Mouse (Mus musculus): ENCODE results near the gene Olfr693. TPM values are rescaled to one million over a fixed set of nuclear protein-coding genes. Genes with fewer than 3 reads are reported as not detected.
"Not testable (repeated sequence)": the region's sequence is repeated elsewhere in the genome, so short reads cannot be mapped to it uniquely, and the experiment has no call there.

Olfr693 gene
- total RNA-seq (2015; ENCODE audit: low replicate concordance): not detected in 2 replicates
- 0.14 TPM in 1 of 2 replicates, not detected in the other for total RNA-seq (2017; ENCODE audit: low replicate concordance)

- ATAC-seq (replicated peaks; ENCODE audit: low FRiP score, poor library complexity, severe bottlenecking): no peak
Observed at GRCm38 (mm10) chr7:106680484-106680883, at the start of gene Olfr693. Olfr693 (minus strand) TSS chr7:106680584.

- ATAC-seq (replicated peaks; ENCODE audit: low FRiP score, poor library complexity, severe bottlenecking): not testable (repeated sequence)
Observed at GRCm38 (mm10) chr7:106725654-106726053, 45.3 kb upstream of the Olfr693 start.

GRCm38 (mm10) chr7:106716296-106716695 lies 35.9 kb upstream of the Olfr693 start, which contains the start of gene Olfr695:
Olfr695 (minus strand) TSS chr7:106716396.
- ATAC-seq (replicated peaks; ENCODE audit: low FRiP score, poor library complexity, severe bottlenecking): no peak

GRCm38 (mm10) chr7:106711463-106711862 lies 31.1 kb upstream of the Olfr693 start:
- no peak for ATAC-seq (replicated peaks; ENCODE audit: low FRiP score, poor library complexity, severe bottlenecking)

- not testable (repeated sequence) for ATAC-seq (replicated peaks; ENCODE audit: low FRiP score, poor library complexity, severe bottlenecking)
Observed at GRCm38 (mm10) chr7:106707705-106708104, 27.3 kb upstream of the Olfr693 start.

GRCm38 (mm10) chr7:106696891-106697290 lies 16.5 kb upstream of the Olfr693 start:
- ATAC-seq (replicated peaks; ENCODE audit: low FRiP score, poor library complexity, severe bottlenecking): no peak

- ATAC-seq (replicated peaks; ENCODE audit: low FRiP score, poor library complexity, severe bottlenecking): no peak
Observed at GRCm38 (mm10) chr7:106692976-106693375, 12.6 kb upstream of the Olfr693 start.

- ATAC-seq (replicated peaks; ENCODE audit: low FRiP score, poor library complexity, severe bottlenecking): no peak
Observed at GRCm38 (mm10) chr7:106691714-106692113, 11.3 kb upstream of the Olfr693 start, which contains the start of gene Olfr694. Olfr694 (minus strand) TSS chr7:106691814.

GRCm38 (mm10) chr7:106685382-106685781 lies 5.0 kb upstream of the Olfr693 start:
- ATAC-seq (replicated peaks; ENCODE audit: low FRiP score, poor library complexity, severe bottlenecking): no peak

- ATAC-seq (replicated peaks; ENCODE audit: low FRiP score, poor library complexity, severe bottlenecking): no peak
Observed at GRCm38 (mm10) chr7:106652344-106652652, 28.1 kb downstream of the Olfr693 start.

- no peak; the same call in 1 of the 2 replicates for ATAC-seq (replicated peaks; ENCODE audit: low FRiP score, poor library complexity, severe bottlenecking)
Observed at GRCm38 (mm10) chr7:106651555-106652343, 28.6 kb downstream of the Olfr693 start.

GRCm38 (mm10) chr7:106649774-106650173 lies 30.6 kb downstream of the Olfr693 start:
- no peak for ATAC-seq (replicated peaks; ENCODE audit: low FRiP score, poor library complexity, severe bottlenecking)

GRCm38 (mm10) chr7:106645261-106645660 lies 35.1 kb downstream of the Olfr693 start:
- ATAC-seq (replicated peaks; ENCODE audit: low FRiP score, poor library complexity, severe bottlenecking): no peak

GRCm38 (mm10) chr7:106644222-106644870 lies 36.0 kb downstream of the Olfr693 start:
- no peak for ATAC-seq (replicated peaks; ENCODE audit: low FRiP score, poor library complexity, severe bottlenecking)

- ATAC-seq (replicated peaks; ENCODE audit: low FRiP score, poor library complexity, severe bottlenecking): no peak
Observed at GRCm38 (mm10) chr7:106640839-106641238, 39.5 kb downstream of the Olfr693 start.

- ATAC-seq (replicated peaks; ENCODE audit: low FRiP score, poor library complexity, severe bottlenecking): no peak
Observed at GRCm38 (mm10) chr7:106635560-106635959, 44.8 kb downstream of the Olfr693 start.

Other genes starting within 250 kb of the Olfr693 start
- gene Olfr694, start 11.2 kb upstream of the Olfr693 start, total RNA-seq (2015; ENCODE audit: low replicate concordance): not detected in 2 replicates
- not detected in 2 replicates for gene Olfr694, start 11.2 kb upstream of the Olfr693 start, total RNA-seq (2017; ENCODE audit: low replicate concordance)
- not detected in 2 replicates for gene Olfr695, start 35.8 kb upstream of the Olfr693 start, total RNA-seq (2015; ENCODE audit: low replicate concordance)
- gene Olfr695, start 35.8 kb upstream of the Olfr693 start, total RNA-seq (2017; ENCODE audit: low replicate concordance): not detected in 2 replicates
- gene Olfr697, start 61.9 kb upstream of the Olfr693 start, total RNA-seq (2015; ENCODE audit: low replicate concordance): not detected in 2 replicates
- gene Olfr697, start 61.9 kb upstream of the Olfr693 start, total RNA-seq (2017; ENCODE audit: low replicate concordance): not detected in 2 replicates
- not detected in 2 replicates for gene Olfr698, start 74.8 kb upstream of the Olfr693 start, total RNA-seq (2015; ENCODE audit: low replicate concordance)
- gene Olfr698, start 74.8 kb upstream of the Olfr693 start, total RNA-seq (2017; ENCODE audit: low replicate concordance): not detected in 2 replicates
- gene Olfr699, start 112.6 kb upstream of the Olfr693 start, total RNA-seq (2015; ENCODE audit: low replicate concordance): not detected in 2 replicates
- gene Olfr699, start 112.6 kb upstream of the Olfr693 start, total RNA-seq (2017; ENCODE audit: low replicate concordance): not detected in 2 replicates
- gene Olfr700, start 128.2 kb upstream of the Olfr693 start, total RNA-seq (2015; ENCODE audit: low replicate concordance): not detected in 2 replicates
- not detected in 2 replicates for gene Olfr700, start 128.2 kb upstream of the Olfr693 start, total RNA-seq (2017; ENCODE audit: low replicate concordance)
- gene Olfr701, start 133.5 kb upstream of the Olfr693 start, total RNA-seq (2015; ENCODE audit: low replicate concordance): not detected in 2 replicates
- 0.28 TPM in 1 of 2 replicates, not detected in the other for gene Olfr701, start 133.5 kb upstream of the Olfr693 start, total RNA-seq (2017; ENCODE audit: low replicate concordance)
- gene Olfr702, start 153.3 kb upstream of the Olfr693 start, total RNA-seq (2015; ENCODE audit: low replicate concordance): not detected in 2 replicates
- gene Olfr702, start 153.3 kb upstream of the Olfr693 start, total RNA-seq (2017; ENCODE audit: low replicate concordance): not detected in 2 replicates
- not detected in 2 replicates for gene Olfr703, start 162.8 kb upstream of the Olfr693 start, total RNA-seq (2015; ENCODE audit: low replicate concordance)
- not detected in 2 replicates for gene Olfr703, start 162.8 kb upstream of the Olfr693 start, total RNA-seq (2017; ENCODE audit: low replicate concordance)
- gene Olfr704, start 182.6 kb upstream of the Olfr693 start, total RNA-seq (2015; ENCODE audit: low replicate concordance): not detected in 2 replicates
- not detected in 2 replicates for gene Olfr704, start 182.6 kb upstream of the Olfr693 start, total RNA-seq (2017; ENCODE audit: low replicate concordance)
- not detected in 2 replicates for gene Olfr705, start 196.3 kb upstream of the Olfr693 start, total RNA-seq (2015; ENCODE audit: low replicate concordance)
- gene Olfr705, start 196.3 kb upstream of the Olfr693 start, total RNA-seq (2017; ENCODE audit: low replicate concordance): not detected in 2 replicates
- gene Olfr706, start 207.6 kb upstream of the Olfr693 start, total RNA-seq (2015; ENCODE audit: low replicate concordance): not detected in 2 replicates
- gene Olfr706, start 207.6 kb upstream of the Olfr693 start, total RNA-seq (2017; ENCODE audit: low replicate concordance): 0.14 TPM in 1 of 2 replicates, not detected in the other
- gene Olfr707, start 220.7 kb upstream of the Olfr693 start, total RNA-seq (2015; ENCODE audit: low replicate concordance): not detected in 2 replicates
- not detected in 2 replicates for gene Olfr707, start 220.7 kb upstream of the Olfr693 start, total RNA-seq (2017; ENCODE audit: low replicate concordance)
- gene Olfr1532-ps1, start 227.4 kb upstream of the Olfr693 start, total RNA-seq (2015; ENCODE audit: low replicate concordance): not detected in 2 replicates
- not detected in 2 replicates for gene Olfr1532-ps1, start 227.4 kb upstream of the Olfr693 start, total RNA-seq (2017; ENCODE audit: low replicate concordance)